Mouse (Mus musculus): Measurements from ENCODE around the gene Mlx. TPM values are rescaled to one million over a fixed set of nuclear protein-coding genes. Genes with fewer than 3 reads are reported as not detected.

Gene Mlx
- total RNA-seq, 2 experiments from 2014 or later = 40.0 to 41.1 TPM

GRCm38 (mm10) chr11:101138536-101139181 is 51.6 kb downstream of the Mlx start:
- no peak overlapping the region for H3K4me3 ChIP-seq
- no peak for TF ChIP-seq CTCF (conservative IDR thresholded peaks at IDR 0.05)
- DNase-seq (ENCODE audit: low spot score in 2 of 2) = no peak
- H3K27ac ChIP-seq = no peak overlapping the region

GRCm38 (mm10) chr11:101140164-101140819 is 53.2 kb downstream of the Mlx start:
- no peak for DNase-seq (ENCODE audit: low spot score in 2 of 2)
- no peak for TF ChIP-seq CTCF (conservative IDR thresholded peaks at IDR 0.05)
- Histone ChIP-seq H3K4me3 (peak overlapping the region; percentile 51), H3K27ac (peak overlapping the region; percentile 62)

- Histone ChIP-seq H3K27ac (no peak overlapping the region), H3K4me3 (no peak overlapping the region)
- DNase-seq (ENCODE audit: low spot score in 2 of 2) = no peak
- TF ChIP-seq CTCF (conservative IDR thresholded peaks at IDR 0.05) = no peak
Measured at GRCm38 (mm10) chr11:101141088-101141487, 54.0 kb downstream of the Mlx start.

Small RNA genes within 50 kb of the gene (microRNA-seq; reads per million reads assigned to microRNA genes)
- gene Gm27626 = 0 reads per million in 2 experiments

Other genes starting within 250 kb of the Mlx start
- gene Stat5b, start 236.6 kb upstream of the Mlx start, total RNA-seq (2021) = 10 to 100 TPM; 11.6 to 13.8 TPM
- 1 to 10 TPM; 1.7 to 2.0 TPM for gene Stat5a, start 227.9 kb upstream of the Mlx start, total RNA-seq (2021)
- 10 to 100 TPM; 39.5 to 42.3 TPM for gene Stat3, start 147.7 kb upstream of the Mlx start, total RNA-seq (2021)
- gene Cavin1, start 116.4 kb upstream of the Mlx start, total RNA-seq (2021) = 10 to 100 TPM; 14.3 to 16.3 TPM
- 100 to 1,000 TPM; 457 to 476 TPM for gene Atp6v0a1, start 77.8 kb upstream of the Mlx start, total RNA-seq (2021)
- gene Naglu, start 17.3 kb upstream of the Mlx start, total RNA-seq (2021) = 1 to 10 TPM; 8.7 to 9.6 TPM
- under 1 TPM; 0.71 to 0.92 TPM for gene Hsd17b1, start 8.9 kb upstream of the Mlx start, total RNA-seq (2021)
- 10 to 100 TPM; 24.9 to 25.8 TPM for gene Coasy, start 4.7 kb upstream of the Mlx start, total RNA-seq (2021)
- gene Psmc3ip, start 8.2 kb downstream of the Mlx start, total RNA-seq (2021) = 1 to 10 TPM; 4.4 to 4.7 TPM
- 10 to 100 TPM; 55.0 to 56.6 TPM for gene Retreg3, start 32.6 kb downstream of the Mlx start, total RNA-seq (2021)
- 10 to 100 TPM; 41.7 to 42.6 TPM for gene Tubg1, start 32.7 kb downstream of the Mlx start, total RNA-seq (2021)
- 10 to 100 TPM; 40.2 to 44.5 TPM for gene Tubg2, start 68.6 kb downstream of the Mlx start, total RNA-seq (2021)
- gene Cntnap1, start 83.2 kb downstream of the Mlx start, total RNA-seq (2021) = 100 to 1,000 TPM; 169 to 171 TPM
- 10 to 100 TPM; 14.5 to 15.4 TPM for gene Plekhh3, start 84.1 kb downstream of the Mlx start, total RNA-seq (2021)
- gene Ccr10, start 88.2 kb downstream of the Mlx start, total RNA-seq (2021) = not detected
- 10 to 100 TPM; 73.6 to 81.8 TPM for gene Ezh1, start 139.2 kb downstream of the Mlx start, total RNA-seq (2021)
- 10 to 100 TPM; 62.2 to 68.0 TPM for gene Ramp2, start 158.8 kb downstream of the Mlx start, total RNA-seq (2021)
- 10 to 100 TPM; 68.8 to 69.4 TPM for gene Vps25, start 166.4 kb downstream of the Mlx start, total RNA-seq (2021)
- 10 to 100 TPM; 11.3 to 11.4 TPM for gene Wnk4, start 173.3 kb downstream of the Mlx start, total RNA-seq (2021)
- gene Cntd1, start 191.7 kb downstream of the Mlx start, total RNA-seq (2021) = under 1 TPM; 0.29 to 0.56 TPM
- 100 to 1,000 TPM in 1 of 2 experiments, 10 to 100 TPM in 1; 95.5 to 108 TPM for gene Coa3, start 191.8 kb downstream of the Mlx start, total RNA-seq (2021)
- gene Becn1, start 215.0 kb downstream of the Mlx start, total RNA-seq (2021) = 100 to 1,000 TPM; 219 to 223 TPM
- 100 to 1,000 TPM; 121 TPM for gene Psme3, start 228.9 kb downstream of the Mlx start, total RNA-seq (2021)
- 1 to 10 TPM; 6.8 to 7.5 TPM for gene Aoc2, start 237.8 kb downstream of the Mlx start, total RNA-seq (2021)
- gene Aoc3, start 243.3 kb downstream of the Mlx start, total RNA-seq (2021) = under 1 TPM; 0.64 to 0.74 TPM